Mouse (Mus musculus): Measurements from ENCODE around the gene Cpa1.

- TF ChIP-seq CTCF (conservative IDR thresholded peaks at IDR 0.05; ENCODE audit: low read length) (no peak), NANOG (IDR thresholded peaks at IDR 0.05; ENCODE audit: borderline replicate concordance, low read length) (no peak), POU5F1 (IDR thresholded peaks at IDR 0.05; ENCODE audit: borderline replicate concordance, low read length) (no peak)
These were observed 10.9 kb upstream of the Cpa1 start for GRCm38 (mm10) chr6:30628152-30628551.

Measured in E14TG2a.4 (cell line).